Mouse (Mus musculus) mouse trophoblast stem cell (cell line): ENCODE results near the gene Pip4k2a.
"Not testable (repeated sequence)": the region's sequence is repeated elsewhere in the genome, so short reads cannot be mapped to it uniquely, and the experiment has no call there.

Experiments used
- in situ Hi-C, 2 experiments: fragments of 300-500 bp; cut with MseI, MboI; formaldehyde crosslinking; loops; 2 replicates in 1 of 2; 3 replicates in 1 of 2; pipeline ENCODE4 v1.15.1; 2025

The Pip4k2a gene

GRCm38 (mm10) chr2:18998054-18998478 is at the start of gene Pip4k2a, which contains the start of gene 4930426L09Rik:
TSS of gene Pip4k2a (minus strand) at chr2:18998126.
TSS of gene 4930426L09Rik (plus strand) at chr2:18998343.
- in situ Hi-C loops: no loop called here

- in situ Hi-C loops: no loop called here
Measured at GRCm38 (mm10) chr2:19037907-19038570, 40.1 kb upstream of the Pip4k2a start.

- in situ Hi-C loops: no loop called here
Measured at GRCm38 (mm10) chr2:19037430-19037829, 39.5 kb upstream of the Pip4k2a start.

GRCm38 (mm10) chr2:19024807-19025206 is 26.9 kb upstream of the Pip4k2a start:
- in situ Hi-C loops: no loop called here

GRCm38 (mm10) chr2:19018034-19018433 is 20.1 kb upstream of the Pip4k2a start:
- in situ Hi-C loops: no loop called here

GRCm38 (mm10) chr2:19016839-19017238 is 18.9 kb upstream of the Pip4k2a start:
- in situ Hi-C loops: no loop called here

DNA sequence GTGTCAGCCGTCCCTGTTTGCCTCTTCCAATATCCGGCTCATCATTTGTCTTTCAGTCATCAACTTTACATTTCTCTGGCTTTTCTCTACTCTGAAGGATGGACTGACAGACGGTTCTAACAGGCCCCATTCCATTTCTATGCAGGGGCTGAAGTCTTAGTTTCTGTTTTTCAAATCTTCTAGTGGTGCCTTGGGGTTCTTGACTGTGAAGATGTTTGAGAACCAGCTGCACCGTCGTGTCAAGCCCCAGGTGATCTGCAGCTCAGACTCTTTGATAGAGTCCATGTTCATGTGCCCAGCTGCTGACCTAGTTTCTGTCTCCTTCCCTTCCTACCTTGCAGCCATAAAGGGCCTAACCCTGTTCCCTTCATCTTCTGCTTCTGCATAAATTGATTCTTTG is 18.4 kb upstream of the Pip4k2a start:
- in situ Hi-C loops: no loop called here

- in situ Hi-C loops: no loop called here
Measured at GRCm38 (mm10) chr2:19011443-19011842, 13.5 kb upstream of the Pip4k2a start.

DNA sequence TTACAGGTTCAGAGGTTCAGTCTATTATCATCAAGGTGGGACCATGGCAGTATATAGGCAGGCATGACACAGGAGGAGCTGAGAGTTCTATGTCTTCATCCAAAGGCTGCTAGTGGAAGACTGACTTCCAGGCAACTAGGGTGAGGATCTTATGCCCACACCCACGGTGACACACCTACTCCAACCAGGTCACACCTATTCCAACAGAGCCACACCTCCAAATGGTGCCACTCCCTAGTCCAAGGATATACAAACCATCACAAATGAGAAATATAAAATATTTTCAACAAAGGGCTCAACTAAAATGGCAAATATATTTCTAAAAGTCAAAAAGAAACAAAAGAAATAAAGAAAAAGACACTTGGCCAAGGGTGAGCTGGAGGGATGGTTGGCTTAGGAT is 12.6 kb upstream of the Pip4k2a start:
- in situ Hi-C loops: not testable (repeated sequence)

DNA sequence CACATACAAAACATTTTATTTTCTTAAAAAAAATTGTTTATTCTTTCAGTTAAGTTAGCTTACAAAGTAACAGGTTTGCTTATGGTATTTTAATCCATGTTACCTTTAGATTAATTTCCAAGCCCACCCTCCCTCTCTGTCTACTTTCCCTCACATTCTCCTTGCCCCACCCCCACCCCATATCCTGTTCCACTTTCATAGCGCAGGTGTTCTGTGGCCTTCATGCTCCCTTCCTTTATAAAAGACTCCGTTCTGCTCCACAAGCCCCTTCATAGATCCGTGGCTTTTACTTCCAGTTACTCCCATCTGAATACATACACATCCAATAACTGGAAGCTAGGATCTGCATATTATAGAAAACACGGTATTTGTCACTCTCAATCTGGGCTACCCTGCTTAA is 9.7 kb upstream of the Pip4k2a start:
- in situ Hi-C loops: no loop called here

- in situ Hi-C loops: no loop called here
Measured at GRCm38 (mm10) chr2:19006124-19006523, 8.2 kb upstream of the Pip4k2a start.

- in situ Hi-C loops: no loop called here
Measured at GRCm38 (mm10) chr2:19004801-19005200, 6.9 kb upstream of the Pip4k2a start.

GRCm38 (mm10) chr2:18999395-18999794 is 1.5 kb upstream of the Pip4k2a start:
- in situ Hi-C loops: no loop called here

- in situ Hi-C loops: no loop called here
Measured at GRCm38 (mm10) chr2:18997387-18997971, 447 bp downstream of the Pip4k2a start.

- in situ Hi-C loops: no loop called here
Measured at GRCm38 (mm10) chr2:18996451-18997211, 1.3 kb downstream of the Pip4k2a start.

- in situ Hi-C loops: no loop called here
Measured at GRCm38 (mm10) chr2:18992512-18993510, 5.1 kb downstream of the Pip4k2a start.

DNA sequence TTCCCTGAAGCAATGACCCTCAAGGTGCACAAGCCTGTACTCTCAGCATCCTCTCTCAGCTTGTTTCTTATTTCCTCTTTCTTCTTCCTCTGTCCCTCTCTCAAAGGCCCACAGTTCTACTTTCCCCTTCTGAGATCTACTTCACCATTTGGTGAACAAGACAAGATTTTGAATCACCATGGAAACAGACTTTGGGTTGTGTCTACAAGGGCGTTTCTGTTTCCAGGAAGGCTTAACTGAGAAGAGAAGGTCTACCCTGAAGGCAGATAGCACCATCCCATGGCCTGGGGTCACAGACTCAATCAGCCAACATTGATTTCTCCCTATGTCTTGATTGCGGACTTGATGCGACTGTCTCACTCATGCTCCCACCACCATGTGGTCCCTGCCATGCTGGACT is 9.0 kb downstream of the Pip4k2a start:
- in situ Hi-C loops: no loop called here

- in situ Hi-C loops: no loop called here
Measured at GRCm38 (mm10) chr2:18985506-18985905, 12.4 kb downstream of the Pip4k2a start.

GRCm38 (mm10) chr2:18984095-18984847 is 13.7 kb downstream of the Pip4k2a start:
- in situ Hi-C loops: no loop called here

GRCm38 (mm10) chr2:18983546-18983945 is 14.4 kb downstream of the Pip4k2a start:
- in situ Hi-C loops: no loop called here

DNA sequence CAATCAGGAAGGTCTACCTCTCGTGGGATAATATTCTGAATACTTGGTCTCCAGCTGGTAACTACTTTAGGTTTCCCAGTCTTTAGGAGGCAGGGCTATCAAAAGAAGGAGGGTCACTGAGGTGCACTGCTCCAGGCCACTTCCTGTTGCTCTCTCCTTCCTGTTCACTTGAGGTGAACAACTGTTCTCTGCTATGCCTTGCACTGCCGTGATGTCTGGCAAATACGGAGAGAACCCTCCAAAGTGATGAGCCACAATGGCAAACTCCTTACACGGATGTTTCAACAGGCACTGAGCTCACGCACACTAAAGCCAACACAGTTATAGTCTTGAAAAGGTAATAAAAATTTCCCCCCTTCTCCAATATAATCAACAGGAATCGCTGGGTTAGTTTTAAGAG is 15.3 kb downstream of the Pip4k2a start:
- in situ Hi-C loops: no loop called here
